Mouse (Mus musculus): Measurements from ENCODE around the gene Fam170b. TPM values are rescaled to one million over a fixed set of nuclear protein-coding genes. Genes with fewer than 3 reads are reported as not detected.

The Fam170b gene
- total and polyA plus RNA-seq, 3 experiments, result not detected

DNA sequence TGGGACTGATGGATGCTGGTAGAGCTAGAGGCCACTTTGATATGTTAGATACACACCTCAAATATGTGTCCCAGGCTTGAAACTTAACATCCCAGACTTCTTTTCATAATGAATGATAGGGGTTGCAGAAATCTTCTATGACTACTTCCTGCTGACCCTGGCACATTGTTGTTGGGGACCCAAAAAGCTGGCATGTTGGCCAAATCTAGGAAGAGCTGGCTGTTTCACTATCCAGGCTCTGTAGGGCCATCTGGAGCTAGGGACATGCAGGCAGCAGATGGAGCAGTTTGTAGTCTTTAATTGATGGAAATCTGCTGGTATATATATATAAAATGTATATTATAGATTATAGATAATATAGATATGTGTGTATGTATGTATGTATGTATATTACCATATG is 8.3 kb downstream of the Fam170b start:
- Histone ChIP-seq H3K27me3 (ENCODE audit: control insufficient read depth in 1 of 2, insufficient read depth in 2 of 2, low read length in 2 of 2) (no peaks in the 10 kb centered on the region), H3K4me1 (ENCODE audit: control insufficient read depth in 1 of 2, insufficient read depth in 2 of 2, low read length in 2 of 2) (no peaks in the 10 kb centered on the region), H3K9ac (ENCODE audit: control insufficient read depth, low read depth, low read length, poor library complexity, severe bottlenecking) (no peak overlapping the region), H3K36me3 (ENCODE audit: control insufficient read depth in 1 of 2, insufficient read depth in 2 of 2, low read length in 2 of 2) (no peaks in the 10 kb centered on the region), H3K9me3 (replicated peaks; ENCODE audit: insufficient read depth, low read length) (no peaks in the 10 kb centered on the region), H3K27ac (ENCODE audit: control insufficient read depth, low read depth, low read length) (no peak overlapping the region), H3K4me3 (ENCODE audit: control insufficient read depth in 1 of 2, insufficient read depth in 1 of 2, low read depth in 2 of 2, low read length in 2 of 2) (no peak overlapping the region), H3K79me2 (ENCODE audit: control insufficient read depth, insufficient read depth, low read length, poor library complexity) (no peaks in the 10 kb centered on the region)
- no peak for TF ChIP-seq MEF2A (IDR thresholded peaks at IDR 0.05; ENCODE audit: extremely low read depth, insufficient replicate concordance, low read depth, low read length, poor library complexity, severe bottlenecking)
- no peak for TF ChIP-seq USF2 (IDR thresholded peaks at IDR 0.05; ENCODE audit: borderline replicate concordance in 1 of 2, insufficient read depth in 1 of 2, low read depth in 1 of 2, low read length in 2 of 2)
- no peak for TF ChIP-seq MXI1 (IDR thresholded peaks at IDR 0.05; ENCODE audit: low read depth, low read length)
- DNase-seq (ENCODE audit: low read depth, low spot score), result no peak

- DNase-seq (ENCODE audit: low read depth, low spot score), result no peak
- H3K79me2 ChIP-seq (ENCODE audit: control insufficient read depth, insufficient read depth, low read length, poor library complexity), result no peaks in the 10 kb centered on the region
- no peaks in the 10 kb centered on the region for H3K27me3 ChIP-seq (ENCODE audit: control insufficient read depth in 1 of 2, insufficient read depth in 2 of 2, low read length in 2 of 2)
- no peaks in the 10 kb centered on the region for H3K9me3 ChIP-seq (replicated peaks; ENCODE audit: insufficient read depth, low read length)
- H3K36me3 ChIP-seq (ENCODE audit: control insufficient read depth in 1 of 2, insufficient read depth in 2 of 2, low read length in 2 of 2), result no peaks in the 10 kb centered on the region
- no peaks in the 10 kb centered on the region for H3K4me1 ChIP-seq (ENCODE audit: control insufficient read depth in 1 of 2, insufficient read depth in 2 of 2, low read length in 2 of 2)
- no peak overlapping the region for H3K4me3 ChIP-seq (ENCODE audit: control insufficient read depth in 1 of 2, insufficient read depth in 1 of 2, low read depth in 2 of 2, low read length in 2 of 2)
- TF ChIP-seq GABPA (IDR thresholded peaks at IDR 0.05; ENCODE audit: low read depth, low read length) (no peak), POLR2AphosphoS5 (IDR thresholded peaks at IDR 0.05; ENCODE audit: borderline replicate concordance, low read depth, low read length) (no peak), MXI1 (IDR thresholded peaks at IDR 0.05; ENCODE audit: low read depth, low read length) (no peak), MAX (IDR thresholded peaks at IDR 0.05; ENCODE audit: low read length) (no peak), POLR2A (IDR thresholded peaks at IDR 0.05; ENCODE audit: control insufficient read depth in 1 of 2, insufficient read depth in 1 of 2, low read depth in 1 of 2, low read length in 2 of 2, poor library complexity in 1 of 2) (no peak)
- no peak overlapping the region for H3K9ac ChIP-seq (ENCODE audit: control insufficient read depth, low read depth, low read length, poor library complexity, severe bottlenecking)
- no peak overlapping the region for H3K27ac ChIP-seq (ENCODE audit: control insufficient read depth, low read depth, low read length)
Observed at GRCm38 (mm10) chr14:32854059-32854458, 20.3 kb downstream of the Fam170b start.

GRCm38 (mm10) chr14:32856246-32856645 is 22.5 kb downstream of the Fam170b start:
- Histone ChIP-seq H3K4me3 (ENCODE audit: control insufficient read depth in 1 of 2, insufficient read depth in 1 of 2, low read depth in 2 of 2, low read length in 2 of 2) (no peak overlapping the region), H3K9ac (ENCODE audit: control insufficient read depth, low read depth, low read length, poor library complexity, severe bottlenecking) (no peak overlapping the region), H3K79me2 (ENCODE audit: control insufficient read depth, insufficient read depth, low read length, poor library complexity) (no peaks in the 10 kb centered on the region), H3K27ac (ENCODE audit: control insufficient read depth, low read depth, low read length) (no peak overlapping the region), H3K9me3 (replicated peaks; ENCODE audit: insufficient read depth, low read length) (no peaks in the 10 kb centered on the region), H3K4me1 (ENCODE audit: control insufficient read depth in 1 of 2, insufficient read depth in 2 of 2, low read length in 2 of 2) (no peaks in the 10 kb centered on the region), H3K36me3 (ENCODE audit: control insufficient read depth in 1 of 2, insufficient read depth in 2 of 2, low read length in 2 of 2) (no peaks in the 10 kb centered on the region), H3K27me3 (ENCODE audit: control insufficient read depth in 1 of 2, insufficient read depth in 2 of 2, low read length in 2 of 2) (no peaks in the 10 kb centered on the region)
- no peak for TF ChIP-seq USF1 (IDR thresholded peaks at IDR 0.05; ENCODE audit: low read depth, low read length)
- no peak for TF ChIP-seq NELFE (IDR thresholded peaks at IDR 0.05; ENCODE audit: low read depth, low read length)
- no peak for TF ChIP-seq UBTF (IDR thresholded peaks at IDR 0.05; ENCODE audit: borderline replicate concordance, insufficient read depth, low read depth, low read length)
- no peak for TF ChIP-seq CHD1 (IDR thresholded peaks at IDR 0.05; ENCODE audit: low read depth, low read length)
- TF ChIP-seq TBP (IDR thresholded peaks at IDR 0.05; ENCODE audit: low read depth, low read length), result no peak
- TF ChIP-seq MXI1 (IDR thresholded peaks at IDR 0.05; ENCODE audit: low read depth, low read length), result no peak
- no peak for TF ChIP-seq RAD21 (IDR thresholded peaks at IDR 0.05; ENCODE audit: low read depth, low read length)
- no peak for TF ChIP-seq MAZ (IDR thresholded peaks at IDR 0.05; ENCODE audit: low read depth, low read length)
- no peak for DNase-seq (ENCODE audit: low read depth, low spot score)

Measured in MEL (cell line).